Mouse (Mus musculus) ES-Bruce4 (cell line): Measurements from ENCODE around the gene Cetn4. TPM values are rescaled to one million over a fixed set of nuclear protein-coding genes. Genes with fewer than 3 reads are reported as not detected.

Experiments
- H3K27ac ChIP-seq: 2 replicates; pipeline ENCODE4 v1.5.1; 2012; ENCODE audit warnings: low read length, inconsistent platforms; ENCODE audit not compliant: insufficient read depth
- H3K27me3 ChIP-seq: 2 replicates; pipeline ENCODE4 v1.6.1; 2012; ENCODE audit warnings: mild to moderate bottlenecking, low read length, inconsistent platforms; ENCODE audit not compliant: control insufficient read depth, poor library complexity, insufficient read depth, severe bottlenecking
- H3K36me3 ChIP-seq: 2 replicates; pipeline ENCODE4 v1.6.1; 2012; ENCODE audit warnings: inconsistent platforms, mild to moderate bottlenecking, low read length, moderate library complexity; ENCODE audit not compliant: control insufficient read depth, poor library complexity, insufficient read depth, severe bottlenecking
- H3K4me1 ChIP-seq: one replicate; pipeline ENCODE4 v1.8.1; 2011; ENCODE audit warnings: low read length; ENCODE audit not compliant: control insufficient read depth, insufficient read depth
- H3K4me3 ChIP-seq: 2 replicates; pipeline ENCODE4 v1.5.1; 2011; ENCODE audit warnings: low read depth, mild to moderate bottlenecking, low read length
- H3K9ac ChIP-seq: 2 replicates; pipeline ENCODE4 v1.6.1; 2012; ENCODE audit warnings: low read depth, mild to moderate bottlenecking, inconsistent platforms; ENCODE audit not compliant: poor library complexity, severe bottlenecking
- H3K9me3 ChIP-seq: replicated peaks from 2 replicates; pipeline ENCODE4 v1.6.1; 2012; ENCODE audit warnings: mild to moderate bottlenecking, low read length, inconsistent platforms; ENCODE audit not compliant: control insufficient read depth, poor library complexity, insufficient read depth, severe bottlenecking
- CTCF ChIP-seq: IDR thresholded peaks from one replicate; pipeline ENCODE4 v1.8.1; 2011; ENCODE audit warnings: low read depth, low read length
- EP300 ChIP-seq: IDR thresholded peaks from 2 replicates; pipeline ENCODE4 v1.6.1; 2011; ENCODE audit warnings: low read depth, low read length; ENCODE audit not compliant: insufficient read depth
- POLR2A ChIP-seq: IDR thresholded peaks from one replicate; pipeline ENCODE4 v1.8.1; 2011; ENCODE audit warnings: low read length; ENCODE audit not compliant: insufficient read depth
- polyA plus RNA-seq: library from polyadenylated mRNA; stranded (reverse); fragments of >200 nt; gene quantifications from 2 replicates; pipeline ENCODE4 v1.2.4, GENCODE M21; 2011; ENCODE audit warnings: low read depth; ENCODE audit not compliant: missing spikeins, insufficient read depth, insufficient read length

The Cetn4 gene
- polyA plus RNA-seq = 2.1 and 2.2 TPM in 2 replicates

DNA sequence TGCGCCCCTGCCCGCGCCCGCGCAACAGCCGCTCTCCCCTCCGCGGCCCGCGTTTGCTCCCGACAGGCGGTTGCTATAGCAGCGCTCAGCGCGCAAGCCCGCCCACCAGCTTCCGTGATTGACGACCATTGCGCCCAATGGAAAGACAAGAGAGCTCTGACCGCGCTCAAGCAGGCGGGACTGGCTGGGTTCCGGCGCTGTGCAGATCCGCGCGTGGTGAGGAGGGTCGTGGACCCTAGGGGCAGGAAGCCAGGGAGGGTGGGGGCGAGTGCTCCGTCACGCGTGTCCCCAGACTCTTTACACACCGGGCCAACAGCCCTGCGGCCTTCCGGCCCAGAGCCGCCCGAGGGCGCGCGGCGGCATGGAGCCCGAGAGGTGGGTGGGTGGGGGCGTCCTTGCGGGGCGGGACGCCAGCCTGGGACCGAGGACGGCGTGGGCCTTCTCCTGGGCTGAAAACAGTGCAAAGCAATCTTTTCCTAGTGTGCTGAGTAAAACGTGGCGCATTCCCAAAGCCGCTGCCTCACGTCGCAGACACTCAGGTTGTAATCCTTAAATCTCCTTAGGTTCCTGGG, at the start of gene Cetn4, which contains the start of gene Bbs12:
Gene Cetn4, minus strand, starts transcription at position 339 of the 572 bp plus-strand sequence.
Gene Bbs12, plus strand, starts transcription at position 185 of the 572 bp plus-strand sequence.
- H3K9me3 ChIP-seq = no peaks in the 10 kb centered on the region
- no peak for TF ChIP-seq CTCF
- no peak within 1 kb of the TSS for H3K27ac ChIP-seq
- H3K27me3 ChIP-seq = no peaks in the 10 kb centered on the region
- peak within 1 kb of the TSS; percentile 73 for H3K9ac ChIP-seq
- peaks cover 5% of the 10 kb centered on the region for H3K4me1 ChIP-seq
- no peaks in the 10 kb centered on the region for H3K36me3 ChIP-seq
- H3K4me3 ChIP-seq = peak within 1 kb of the TSS; percentile 95

- no peak for TF ChIP-seq CTCF
- TF ChIP-seq EP300 = no peak
- no peak for TF ChIP-seq POLR2A
Measured at GRCm38 (mm10) chr3:37360729-37361128, 48.2 kb upstream of the Cetn4 start.

DNA sequence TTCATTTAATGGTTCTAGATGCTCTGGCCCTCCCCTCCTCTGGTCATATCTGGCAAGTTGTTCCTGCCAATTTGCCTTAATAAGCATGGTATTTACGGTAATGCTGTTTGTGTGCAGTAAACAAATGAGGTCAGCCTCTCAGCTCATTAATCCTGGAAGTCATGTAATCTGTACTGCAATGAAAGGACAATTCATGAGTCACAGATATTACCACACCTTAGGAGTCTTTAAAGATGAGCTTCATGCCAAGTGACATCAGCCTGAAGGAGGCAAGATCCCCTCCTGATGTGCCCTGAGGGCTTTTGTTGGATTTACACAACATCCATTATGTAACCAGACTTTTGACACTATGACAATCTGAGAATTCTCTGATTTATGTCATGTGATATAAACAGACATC, 42.2 kb upstream of the Cetn4 start:
- Histone ChIP-seq H3K4me3 (no peak overlapping the region), H3K36me3 (no peaks in the 10 kb centered on the region), H3K4me1 (no peaks in the 10 kb centered on the region), H3K9me3 (no peaks in the 10 kb centered on the region), H3K27ac (no peak overlapping the region), H3K27me3 (no peaks in the 10 kb centered on the region; the same call in 1 of the 2 replicates), H3K9ac (no peak overlapping the region)
- TF ChIP-seq POLR2A (no peak), EP300 (no peak), CTCF (no peak)

More at GRCm38 (mm10) chr3:37360729-37361128, 48.2 kb upstream of the Cetn4 start:
- H3K27ac ChIP-seq = no peak overlapping the region
- H3K4me1 ChIP-seq = no peaks in the 10 kb centered on the region
- H3K27me3 ChIP-seq = no peaks in the 10 kb centered on the region; the same call in 1 of the 2 replicates
- no peaks in the 10 kb centered on the region for H3K9me3 ChIP-seq
- H3K4me3 ChIP-seq = no peak overlapping the region
- H3K36me3 ChIP-seq = no peaks in the 10 kb centered on the region
- H3K9ac ChIP-seq = no peak overlapping the region

- Histone ChIP-seq H3K27ac (no peak overlapping the region), H3K9me3 (no peaks in the 10 kb centered on the region), H3K27me3 (peaks cover under 1% of the 10 kb centered on the region; the same call in 1 of the 2 replicates), H3K4me1 (no peaks in the 10 kb centered on the region), H3K4me3 (no peak overlapping the region), H3K36me3 (no peaks in the 10 kb centered on the region), H3K9ac (no peak overlapping the region)
- TF ChIP-seq EP300 = no peak
- TF ChIP-seq POLR2A = no peak
- no peak for TF ChIP-seq CTCF
Measured at GRCm38 (mm10) chr3:37353951-37354481, 41.5 kb upstream of the Cetn4 start.

DNA sequence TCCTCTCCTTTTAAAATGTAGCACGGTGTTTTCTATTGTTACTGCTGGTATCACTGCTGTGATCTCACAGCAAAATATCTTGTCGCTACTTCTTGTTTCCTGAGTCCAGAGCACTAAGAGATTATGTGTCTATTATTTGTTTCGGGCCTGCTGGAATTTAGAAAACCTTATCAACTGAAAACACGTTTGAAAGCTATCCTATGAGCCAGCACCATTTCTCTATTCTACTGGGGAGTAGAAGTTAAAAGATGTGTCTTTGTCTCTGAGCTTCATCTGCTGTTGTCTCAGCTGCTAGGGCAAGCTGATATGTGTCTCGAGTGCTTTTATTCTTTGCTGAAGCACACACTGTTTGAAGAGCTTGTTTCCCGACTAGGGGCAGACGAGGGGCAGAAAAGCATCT, 37.9 kb upstream of the Cetn4 start:
- H3K27me3 ChIP-seq = peaks cover 11% of the 10 kb centered on the region

GRCm38 (mm10) chr3:37349166-37349548, 36.6 kb upstream of the Cetn4 start:
- no peaks in the 10 kb centered on the region for H3K36me3 ChIP-seq
- no peak overlapping the region for H3K9ac ChIP-seq
- peaks cover 11% of the 10 kb centered on the region for H3K27me3 ChIP-seq
- H3K4me3 ChIP-seq = peak overlapping the region; percentile 58
- H3K4me1 ChIP-seq = no peaks in the 10 kb centered on the region
- TF ChIP-seq EP300 (no peak), POLR2A (no peak), CTCF (no peak)
- no peaks in the 10 kb centered on the region for H3K9me3 ChIP-seq
- no peak overlapping the region for H3K27ac ChIP-seq

More for the DNA sequence above, 37.9 kb upstream of the Cetn4 start:
- H3K9ac ChIP-seq = no peak overlapping the region
- H3K36me3 ChIP-seq = no peaks in the 10 kb centered on the region
- no peak for TF ChIP-seq POLR2A
- TF ChIP-seq EP300 = no peak
- no peak for TF ChIP-seq CTCF
- no peaks in the 10 kb centered on the region for H3K4me1 ChIP-seq
- H3K27ac ChIP-seq = no peak overlapping the region
- H3K4me3 ChIP-seq = no peak overlapping the region
- no peaks in the 10 kb centered on the region for H3K9me3 ChIP-seq
